Mouse (Mus musculus) forebrain, embryonic 11.5 days (tissue): ENCODE results near the gene Rab37. TPM values are rescaled to one million over a fixed set of nuclear protein-coding genes. Genes with fewer than 3 reads are reported as not detected.

Experiments used
- ATAC-seq: fragments of 200-750 bp; cut with Nextera tagmentation; replicated peaks from 2 replicates; pipeline ENCODE4 v1.8.0; 2017; ENCODE audit warnings: moderate TSS enrichment; ENCODE audit not compliant: low FRiP score
- DNase-seq: peaks from one replicate; pipeline ENCODE4 v3.0.0-alpha.2; 2017; ENCODE audit warnings: low spot score
- H3K27ac ChIP-seq: fragments of 300-500 bp; sonication (generic); 2 replicates; pipeline ENCODE4 v1.5.1; 2014; ENCODE audit warnings: low read depth, low read length
- H3K27me3 ChIP-seq: fragments of 300-500 bp; sonication (generic); 2 replicates; pipeline ENCODE4 v1.6.1; 2014; ENCODE audit warnings: mild to moderate bottlenecking, low read length, mixed read lengths; ENCODE audit not compliant: control insufficient read depth, insufficient read depth
- H3K36me3 ChIP-seq: fragments of 300-500 bp; sonication (generic); 2 replicates; pipeline ENCODE4 v1.6.1; 2014; ENCODE audit warnings: mild to moderate bottlenecking, low read length, moderate library complexity, mixed read lengths; ENCODE audit not compliant: control insufficient read depth, insufficient read depth
- H3K4me1 ChIP-seq: fragments of 300-500 bp; sonication (generic); replicated peaks from 2 replicates; pipeline ENCODE4 v1.6.1; 2014; ENCODE audit warnings: low read length, mixed read lengths; ENCODE audit not compliant: control insufficient read depth, insufficient read depth
- H3K4me2 ChIP-seq: fragments of 300-500 bp; sonication (generic); 2 replicates; pipeline ENCODE4 v1.6.1; 2014; ENCODE audit warnings: low read depth, mild to moderate bottlenecking, low read length, moderate library complexity, mixed read lengths; ENCODE audit not compliant: severe bottlenecking
- H3K4me3 ChIP-seq: fragments of 300-500 bp; sonication (generic); 2 replicates; pipeline ENCODE4 v1.5.1; 2014; ENCODE audit warnings: low read depth, low read length
- H3K9ac ChIP-seq: fragments of 300-500 bp; sonication (generic); 2 replicates; pipeline ENCODE4 v1.6.1; 2014; ENCODE audit warnings: low read length
- H3K9me3 ChIP-seq: fragments of 300-500 bp; sonication (generic); 2 replicates; pipeline ENCODE4 v1.6.1; 2016; ENCODE audit warnings: low read length, mixed read lengths; ENCODE audit not compliant: control insufficient read depth
- WGBS: fragments of 180-500 bp; shearing (Covaris S2); extraction: QIAGEN DNeasy Blood & Tissue Kit; methylation state at CpG from one replicate; pipeline ENCODE4 v1.1.7; 2014; 5-methylcytosine and 5-hydroxymethylcytosine counted together
- polyA plus RNA-seq: library from polyadenylated mRNA; unstranded; fragments of >200 nt; fragmentation: Nextera tagmentation; extraction: Ambion mirVana; gene quantifications from 2 replicates; pipeline ENCODE4 v1.2.1, GENCODE M21; 2014

Gene Rab37
- polyA plus RNA-seq, 1 experiment from 2014 or later, result 0.98 TPM

- H3K9me3 ChIP-seq, result no peaks in the 10 kb centered on the region
- H3K27me3 ChIP-seq, result peaks cover 16% of the 10 kb centered on the region
- no peaks in the 10 kb centered on the region for H3K36me3 ChIP-seq
- no peak overlapping the region for H3K27ac ChIP-seq
- WGBS, result 24% methylated on average over 5 of the region's 5 CpGs
- no peak overlapping the region for H3K9ac ChIP-seq
- H3K4me2 ChIP-seq, result no peak overlapping the region
- peaks cover 5% of the 10 kb centered on the region; the same call in 1 of the 2 replicates for H3K4me1 ChIP-seq
- DNase-seq, result no peak
- H3K4me3 ChIP-seq, result no peak overlapping the region
- ATAC-seq, result no peak
Measured at GRCm38 (mm10) chr11:115155053-115155634, 63.9 kb downstream of the Rab37 start.

GRCm38 (mm10) chr11:115157933-115158719 lies 66.9 kb downstream of the Rab37 start:
- H3K36me3 ChIP-seq, result no peaks in the 10 kb centered on the region
- no peak for ATAC-seq
- H3K4me1 ChIP-seq, result peaks cover 4% of the 10 kb centered on the region; the same call in 1 of the 2 replicates
- no peak overlapping the region for H3K9ac ChIP-seq
- 35% methylated on average over 12 of the region's 12 CpGs for WGBS
- H3K27me3 ChIP-seq, result peaks cover 25% of the 10 kb centered on the region
- no peak for DNase-seq
- no peak overlapping the region for H3K27ac ChIP-seq
- H3K4me2 ChIP-seq, result no peak overlapping the region
- no peak overlapping the region for H3K4me3 ChIP-seq
- H3K9me3 ChIP-seq, result no peaks in the 10 kb centered on the region

- no peaks in the 10 kb centered on the region for H3K36me3 ChIP-seq
- H3K4me3 ChIP-seq, result no peak overlapping the region
- WGBS, result 55% methylated on average over 11 of the region's 11 CpGs
- H3K27ac ChIP-seq, result no peak overlapping the region
- peaks cover 7% of the 10 kb centered on the region for H3K4me1 ChIP-seq
- DNase-seq (peak; percentile 78), ATAC-seq (no peak)
- no peak overlapping the region for H3K9ac ChIP-seq
- no peak overlapping the region for H3K4me2 ChIP-seq
- H3K27me3 ChIP-seq, result peaks cover 16% of the 10 kb centered on the region
- no peaks in the 10 kb centered on the region for H3K9me3 ChIP-seq
Measured at GRCm38 (mm10) chr11:115160016-115160797, 69.0 kb downstream of the Rab37 start.

- Histone ChIP-seq H3K4me3 (no peak overlapping the region), H3K9ac (no peak overlapping the region), H3K4me2 (no peak overlapping the region), H3K36me3 (no peaks in the 10 kb centered on the region), H3K4me1 (peaks cover 7% of the 10 kb centered on the region), H3K27ac (no peak overlapping the region), H3K9me3 (no peaks in the 10 kb centered on the region), H3K27me3 (peaks cover 15% of the 10 kb centered on the region)
- ATAC-seq (no peak), DNase-seq (peak; percentile 90)
- WGBS, result 25% methylated on average over 10 of the region's 10 CpGs
Measured at GRCm38 (mm10) chr11:115160883-115161577, 69.8 kb downstream of the Rab37 start.

- H3K4me2 ChIP-seq, result no peak overlapping the region
- no peak for ATAC-seq
- DNase-seq, result no peak
- WGBS, result 59% methylated on average over 9 of the region's 9 CpGs
- peaks cover 7% of the 10 kb centered on the region for H3K4me1 ChIP-seq
- H3K9ac ChIP-seq, result no peak overlapping the region
- H3K27ac ChIP-seq, result no peak overlapping the region
- no peak overlapping the region for H3K4me3 ChIP-seq
- no peaks in the 10 kb centered on the region for H3K9me3 ChIP-seq
- peaks cover 15% of the 10 kb centered on the region for H3K27me3 ChIP-seq
- H3K36me3 ChIP-seq, result no peaks in the 10 kb centered on the region
Measured at GRCm38 (mm10) chr11:115161578-115162204, 70.5 kb downstream of the Rab37 start.

- Histone ChIP-seq H3K27ac (no peak overlapping the region), H3K4me1 (peaks cover 7% of the 10 kb centered on the region), H3K36me3 (no peaks in the 10 kb centered on the region), H3K9ac (peak overlapping the region; percentile 37; the same call in 1 of the 2 replicates), H3K9me3 (no peaks in the 10 kb centered on the region), H3K4me3 (no peak overlapping the region), H3K4me2 (no peak overlapping the region), H3K27me3 (peaks cover 15% of the 10 kb centered on the region)
- ATAC-seq (no peak), DNase-seq (no peak)
- WGBS, result 21% methylated on average over 9 of the region's 9 CpGs
Measured at GRCm38 (mm10) chr11:115162205-115162601, 71.0 kb downstream of the Rab37 start.

GRCm38 (mm10) chr11:115162832-115163480 lies 71.7 kb downstream of the Rab37 start, which contains the start of gene Slc9a3r1:
TSS of gene Slc9a3r1 (plus strand) at chr11:115163341.
- Histone ChIP-seq H3K27ac (peak within 1 kb of the TSS; percentile 28; the same call in 1 of the 2 replicates), H3K4me2 (peak within 1 kb of the TSS; percentile 93), H3K4me1 (peaks cover 7% of the 10 kb centered on the region), H3K9me3 (no peaks in the 10 kb centered on the region), H3K27me3 (peaks cover 15% of the 10 kb centered on the region), H3K4me3 (peak within 1 kb of the TSS; percentile 59), H3K9ac (peak within 1 kb of the TSS; percentile 51), H3K36me3 (no peaks in the 10 kb centered on the region)
- under 1% methylated on average over 47 of the region's 47 CpGs for WGBS
- DNase-seq, result peak; percentile 98
- ATAC-seq, result peak; percentile 97
